Mouse (Mus musculus): ENCODE measurements at regions not wholly inside any gene's neighbourhood (a gene's known extent, or its start where the extent isn't known, plus 50 kb on each side); places are given as distances from the start of the nearest gene placed in this dataset.

- DNase-seq (ENCODE audit: low spot score in 2 of 2) = no peak
- intact Hi-C loops (cut with DNase I) = no loop called here
Measured at GRCm38 (mm10) chr9:84906244-84906643, 406.3 kb upstream of the Gm11114 start.

GRCm38 (mm10) chr9:84913321-84913720, 399.3 kb upstream of the Gm11114 start:
- intact Hi-C loops (cut with DNase I) = no loop called here
- DNase-seq (ENCODE audit: low spot score in 2 of 2) = no peak

- intact Hi-C loops (cut with DNase I) = no loop called here
- DNase-seq (ENCODE audit: low spot score in 2 of 2) = no peak
Measured at GRCm38 (mm10) chr9:84922306-84922705, 390.3 kb upstream of the Gm11114 start.

GRCm38 (mm10) chr9:84923966-84924365, 388.6 kb upstream of the Gm11114 start:
- intact Hi-C loops (cut with DNase I) = no loop called here
- no peak for DNase-seq (ENCODE audit: low spot score in 2 of 2)

- intact Hi-C loops (cut with DNase I) = no loop called here
- no peak for DNase-seq (ENCODE audit: low spot score in 2 of 2)
Measured at GRCm38 (mm10) chr9:84936291-84937055, 376.1 kb upstream of the Gm11114 start.

- intact Hi-C loops (cut with DNase I) = no loop called here
- no peak for DNase-seq (ENCODE audit: low spot score in 2 of 2)
Measured at GRCm38 (mm10) chr9:84966558-84967154, 345.9 kb upstream of the Gm11114 start.

- intact Hi-C loops (cut with DNase I) = no loop called here
- DNase-seq (ENCODE audit: low spot score in 2 of 2) = no peak
Measured at GRCm38 (mm10) chr9:84969975-84970608, 342.5 kb upstream of the Gm11114 start.

- DNase-seq (ENCODE audit: low spot score in 2 of 2) = no peak
- intact Hi-C loops (cut with DNase I) = no loop called here
Measured at GRCm38 (mm10) chr9:84977470-84977869, 335.1 kb upstream of the Gm11114 start.

- intact Hi-C loops (cut with DNase I) = no loop called here
Measured at GRCm38 (mm10) chr9:85003414-85003813, 309.2 kb upstream of the Gm11114 start.

GRCm38 (mm10) chr9:85011361-85011760, 301.2 kb upstream of the Gm11114 start:
- no peak for DNase-seq (ENCODE audit: low spot score in 2 of 2)
- intact Hi-C loops (cut with DNase I) = no loop called here

More at GRCm38 (mm10) chr9:85003414-85003813, 309.2 kb upstream of the Gm11114 start:
- DNase-seq (ENCODE audit: low spot score in 2 of 2) = no peak

GRCm38 (mm10) chr9:85048112-85048978, 264.2 kb upstream of the Gm11114 start:
- DNase-seq (ENCODE audit: low spot score in 2 of 2) = no peak
- intact Hi-C loops (cut with DNase I) = no loop called here

- intact Hi-C loops (cut with DNase I) = no loop called here
Measured at GRCm38 (mm10) chr9:85052526-85052925, 260.0 kb upstream of the Gm11114 start.

GRCm38 (mm10) chr9:85079975-85080374, 232.6 kb upstream of the Gm11114 start:
- DNase-seq (ENCODE audit: low spot score in 2 of 2) = no peak
- intact Hi-C loops (cut with DNase I) = no loop called here

More at GRCm38 (mm10) chr9:85052526-85052925, 260.0 kb upstream of the Gm11114 start:
- no peak for DNase-seq (ENCODE audit: low spot score in 2 of 2)

- no peak for DNase-seq (ENCODE audit: low spot score in 2 of 2)
- intact Hi-C loops (cut with DNase I) = no loop called here
Measured at GRCm38 (mm10) chr9:85088556-85089338, 223.8 kb upstream of the Gm11114 start.

- peak; percentile 35 to 71 for DNase-seq (ENCODE audit: low spot score in 2 of 2)
- intact Hi-C loops (cut with DNase I) = no loop called here
Measured at GRCm38 (mm10) chr9:85090297-85090696, 222.3 kb upstream of the Gm11114 start.

GRCm38 (mm10) chr9:85095234-85095633, 217.3 kb upstream of the Gm11114 start:
- no peak for DNase-seq (ENCODE audit: low spot score in 2 of 2)
- intact Hi-C loops (cut with DNase I) = no loop called here

GRCm38 (mm10) chr9:85096520-85096919, 216.1 kb upstream of the Gm11114 start:
- DNase-seq (ENCODE audit: low spot score in 2 of 2) = no peak
- intact Hi-C loops (cut with DNase I) = no loop called here

GRCm38 (mm10) chr9:85112928-85113327, 199.6 kb upstream of the Gm11114 start:
- intact Hi-C loops (cut with DNase I) = no loop called here

GRCm38 (mm10) chr9:85114234-85114633, 198.3 kb upstream of the Gm11114 start:
- no peak for DNase-seq (ENCODE audit: low spot score in 2 of 2)
- intact Hi-C loops (cut with DNase I) = no loop called here

More at GRCm38 (mm10) chr9:85112928-85113327, 199.6 kb upstream of the Gm11114 start:
- no peak for DNase-seq (ENCODE audit: low spot score in 2 of 2)

All from left cerebral cortex, postnatal 14 days (tissue).